Mouse (Mus musculus): ENCODE data around the gene Ttc34. TPM values are rescaled to one million over a fixed set of nuclear protein-coding genes. Genes with fewer than 3 reads are reported as not detected.

Gene Ttc34
- polyA plus RNA-seq, 1 experiment = not detected

- H3K27ac ChIP-seq (ENCODE audit: insufficient read depth, low read length) = no peak overlapping the region
- no peak for TF ChIP-seq CTCF (IDR thresholded peaks at IDR 0.05; ENCODE audit: borderline replicate concordance, insufficient read depth, low read length)
- no peak for TF ChIP-seq POLR2A (IDR thresholded peaks at IDR 0.05; ENCODE audit: low read depth, low read length)
- peak overlapping the region; percentile 7 for H3K4me3 ChIP-seq (ENCODE audit: insufficient read depth, low read length)
- H3K4me1 ChIP-seq (ENCODE audit: control insufficient read depth, insufficient read depth, low read length) = no peaks in the 10 kb centered on the region
These were observed 19.2 kb downstream of the Ttc34 start for GRCm38 (mm10) chr4:154856480-154856837.

- H3K4me3 ChIP-seq (ENCODE audit: insufficient read depth, low read length) = peak overlapping the region; percentile 7; the same call in 1 of the 2 replicates
- no peak overlapping the region for H3K27ac ChIP-seq (ENCODE audit: insufficient read depth, low read length)
- TF ChIP-seq CTCF (IDR thresholded peaks at IDR 0.05; ENCODE audit: borderline replicate concordance, insufficient read depth, low read length) = no peak
- no peaks in the 10 kb centered on the region for H3K4me1 ChIP-seq (ENCODE audit: control insufficient read depth, insufficient read depth, low read length)
These were observed 19.6 kb downstream of the Ttc34 start for GRCm38 (mm10) chr4:154856882-154857281.

GRCm38 (mm10) chr4:154857366-154858240 is 20.3 kb downstream of the Ttc34 start:
- Histone ChIP-seq H3K4me3 (ENCODE audit: insufficient read depth, low read length) (no peak overlapping the region), H3K4me1 (ENCODE audit: control insufficient read depth, insufficient read depth, low read length) (no peaks in the 10 kb centered on the region), H3K27ac (ENCODE audit: insufficient read depth, low read length) (no peak overlapping the region)
- TF ChIP-seq POLR2A (IDR thresholded peaks at IDR 0.05; ENCODE audit: low read depth, low read length) = no peak
- no peak for TF ChIP-seq CTCF (IDR thresholded peaks at IDR 0.05; ENCODE audit: borderline replicate concordance, insufficient read depth, low read length)

GRCm38 (mm10) chr4:154858601-154859000 is 21.3 kb downstream of the Ttc34 start:
- TF ChIP-seq POLR2A (IDR thresholded peaks at IDR 0.05; ENCODE audit: low read depth, low read length) (no peak), CTCF (IDR thresholded peaks at IDR 0.05; ENCODE audit: borderline replicate concordance, insufficient read depth, low read length) (no peak)
- no peak overlapping the region for H3K27ac ChIP-seq (ENCODE audit: insufficient read depth, low read length)
- H3K4me3 ChIP-seq (ENCODE audit: insufficient read depth, low read length) = no peak overlapping the region
- H3K4me1 ChIP-seq (ENCODE audit: control insufficient read depth, insufficient read depth, low read length) = no peaks in the 10 kb centered on the region

- H3K27ac ChIP-seq (ENCODE audit: insufficient read depth, low read length) = no peak overlapping the region
- TF ChIP-seq POLR2A (IDR thresholded peaks at IDR 0.05; ENCODE audit: low read depth, low read length) (no peak), CTCF (IDR thresholded peaks at IDR 0.05; ENCODE audit: borderline replicate concordance, insufficient read depth, low read length) (no peak)
- no peaks in the 10 kb centered on the region for H3K4me1 ChIP-seq (ENCODE audit: control insufficient read depth, insufficient read depth, low read length)
- H3K4me3 ChIP-seq (ENCODE audit: insufficient read depth, low read length) = no peak overlapping the region
These were observed 24.7 kb downstream of the Ttc34 start for GRCm38 (mm10) chr4:154861967-154862366.

GRCm38 (mm10) chr4:154863436-154863935 is 26.2 kb downstream of the Ttc34 start:
- Histone ChIP-seq H3K27ac (ENCODE audit: insufficient read depth, low read length) (no peak overlapping the region), H3K4me1 (ENCODE audit: control insufficient read depth, insufficient read depth, low read length) (no peaks in the 10 kb centered on the region), H3K4me3 (ENCODE audit: insufficient read depth, low read length) (no peak overlapping the region)
- TF ChIP-seq CTCF (IDR thresholded peaks at IDR 0.05; ENCODE audit: borderline replicate concordance, insufficient read depth, low read length) (no peak), POLR2A (IDR thresholded peaks at IDR 0.05; ENCODE audit: low read depth, low read length) (no peak)

GRCm38 (mm10) chr4:154864271-154864771 is 27.1 kb downstream of the Ttc34 start:
- 0 out of 2 replicates have a peak overlapping the region, but pooled peaks have one; percentile 11 for H3K4me3 ChIP-seq (ENCODE audit: insufficient read depth, low read length)
- TF ChIP-seq CTCF (IDR thresholded peaks at IDR 0.05; ENCODE audit: borderline replicate concordance, insufficient read depth, low read length) (no peak), POLR2A (IDR thresholded peaks at IDR 0.05; ENCODE audit: low read depth, low read length) (peak; percentile 44)
- H3K27ac ChIP-seq (ENCODE audit: insufficient read depth, low read length) = no peak overlapping the region
- no peaks in the 10 kb centered on the region for H3K4me1 ChIP-seq (ENCODE audit: control insufficient read depth, insufficient read depth, low read length)

- Histone ChIP-seq H3K4me1 (ENCODE audit: control insufficient read depth, insufficient read depth, low read length) (no peaks in the 10 kb centered on the region), H3K4me3 (ENCODE audit: insufficient read depth, low read length) (no peak overlapping the region), H3K27ac (ENCODE audit: insufficient read depth, low read length) (no peak overlapping the region)
- TF ChIP-seq CTCF (IDR thresholded peaks at IDR 0.05; ENCODE audit: borderline replicate concordance, insufficient read depth, low read length) (no peak), POLR2A (IDR thresholded peaks at IDR 0.05; ENCODE audit: low read depth, low read length) (no peak)
These were observed 27.9 kb downstream of the Ttc34 start for GRCm38 (mm10) chr4:154864961-154865760.

GRCm38 (mm10) chr4:154866391-154866790 is 29.1 kb downstream of the Ttc34 start:
- Histone ChIP-seq H3K4me3 (ENCODE audit: insufficient read depth, low read length) (no peak overlapping the region), H3K27ac (ENCODE audit: insufficient read depth, low read length) (no peak overlapping the region), H3K4me1 (ENCODE audit: control insufficient read depth, insufficient read depth, low read length) (no peaks in the 10 kb centered on the region)
- TF ChIP-seq CTCF (IDR thresholded peaks at IDR 0.05; ENCODE audit: borderline replicate concordance, insufficient read depth, low read length) (no peak), POLR2A (IDR thresholded peaks at IDR 0.05; ENCODE audit: low read depth, low read length) (no peak)

Measured in embryonic fibroblast, embryonic 13.5 days (primary cell).